ENCODE assay signal across 16 mouse cellular contexts in the genomic region with DNA sequence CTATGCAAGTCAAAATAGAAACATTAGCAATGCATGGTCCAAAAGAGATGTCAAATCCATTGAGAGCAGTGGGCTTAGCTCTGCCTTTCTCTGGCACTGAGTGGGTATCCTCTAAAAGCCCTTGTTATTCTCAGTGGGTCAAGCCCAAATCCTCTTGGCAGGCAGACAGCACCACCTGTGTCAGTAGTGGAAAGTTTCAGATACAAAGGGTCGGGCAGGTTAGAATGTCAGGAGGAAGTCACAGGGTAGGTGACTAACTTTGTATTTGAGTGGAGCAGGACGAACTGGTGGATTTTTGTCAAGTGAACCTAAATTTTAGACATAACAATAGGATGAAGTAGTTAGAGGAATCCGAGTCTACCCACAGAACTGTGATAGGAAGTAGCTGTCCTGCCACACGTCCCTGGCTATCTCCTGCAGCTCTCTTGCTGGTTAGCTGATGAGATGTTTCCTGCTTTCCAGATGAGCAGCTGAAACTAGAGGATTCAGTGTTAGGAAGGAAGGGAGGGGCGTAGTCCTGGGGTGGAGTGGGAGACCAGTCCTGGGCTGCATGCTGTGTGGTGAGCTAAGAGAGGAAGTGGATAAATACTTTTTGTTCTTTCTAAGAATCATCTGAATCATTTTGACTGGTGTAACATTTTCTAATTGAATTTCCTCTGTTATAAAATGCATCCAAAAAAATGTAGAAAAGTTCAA. TPM values are rescaled to one million over a fixed set of nuclear protein-coding genes. Genes with fewer than 3 reads are reported as not detected.
DNase-seq lines count a peak whose midpoint lies in the region; ATAC-seq and TF ChIP-seq lines count a peak whose summit lies in the region.
"Had no signal": no experiment of that assay in that cellular context is flagged by ENCODE, and none has a peak within 500 bp of the region (broad histone marks: within the 10 kb centered on the region; RNA-seq: fewer than 3 reads in every experiment).

No protein-coding gene starts in this region.

- TF ChIP-seq EP300 in liver, embryonic 14.5 days (IDR thresholded peaks at IDR 0.05; ENCODE audit: low read depth), result no peak

- H3K36me3 ChIP-seq in kidney, adult 2 months (ENCODE audit: control insufficient read depth, insufficient read depth, low read length), result no peaks in the 10 kb centered on the region
- H3K36me3 ChIP-seq in heart, embryonic 14.5 days (ENCODE audit: control insufficient read depth, insufficient read depth, low read length), result no peaks in the 10 kb centered on the region
- no peaks in the 10 kb centered on the region for H3K36me3 ChIP-seq in liver, embryonic 14.5 days (replicated peaks; ENCODE audit: control insufficient read depth, insufficient read depth, low read depth)
- H3K36me3 ChIP-seq: lung, embryonic 15.5 days had no signal

- 45% methylated on average over 5 of the region's 5 CpGs for WGBS in kidney, adult 2 months
- 26% methylated on average over 5 of the region's 5 CpGs for WGBS in heart, embryonic 14.5 days
- 11% methylated on average over 5 of the region's 5 CpGs for WGBS in liver, embryonic 14.5 days (ENCODE audit: insufficient replicate concordance)

- H3K9ac ChIP-seq in heart, embryonic 14.5 days (ENCODE audit: low read length), result no peak overlapping the region
- H3K9ac ChIP-seq in liver, embryonic 14.5 days (replicated peaks), result no peak overlapping the region
- H3K9ac ChIP-seq: hindbrain, embryonic 13.5 days; lung, embryonic 15.5 days had no signal

- no peaks in the 10 kb centered on the region for H3K4me1 ChIP-seq in kidney, adult 2 months (ENCODE audit: control insufficient read depth, insufficient read depth, low read length)
- H3K4me1 ChIP-seq in heart, embryonic 14.5 days (ENCODE audit: control insufficient read depth in 2 of 2, insufficient read depth in 2 of 2, low read length in 2 of 2), result peaks cover 0 to 11% of the 10 kb centered on the region in 2 experiments; a peak in 1 of 4 replicates
- 0 out of 4 replicates have a peak, but pooled peaks cover 0 to 3% of the 10 kb centered on the region in 2 experiments for H3K4me1 ChIP-seq in liver, embryonic 14.5 days (replicated peaks; ENCODE audit: control insufficient read depth in 2 of 2, insufficient read depth in 2 of 2, low read length in 1 of 2)
- H3K4me1 ChIP-seq: hindbrain, embryonic 13.5 days; lung, embryonic 15.5 days had no signal

- H3K27me3 ChIP-seq in kidney, adult 2 months (replicated peaks; ENCODE audit: control insufficient read depth, insufficient read depth, low read length), result no peaks in the 10 kb centered on the region
- H3K27me3 ChIP-seq in heart, embryonic 14.5 days (ENCODE audit: control insufficient read depth, insufficient read depth, low read length), result no peaks in the 10 kb centered on the region
- no peaks in the 10 kb centered on the region for H3K27me3 ChIP-seq in liver, embryonic 14.5 days (ENCODE audit: control insufficient read depth, insufficient read depth, low read length)
- H3K27me3 ChIP-seq: hindbrain, embryonic 13.5 days; lung, embryonic 15.5 days had no signal

- no peak for ATAC-seq in heart, embryonic 14.5 days (ENCODE audit: insufficient number of reproducible peaks, insufficient read depth, low FRiP score, low read depth)
- ATAC-seq in liver, embryonic 14.5 days (ENCODE audit: insufficient read depth), result 0 out of 2 replicates have a peak, but pooled peaks have one; percentile 23
- ATAC-seq in megakaryocyte-erythroid progenitor cell, adult 5-6 weeks (replicated peaks; ENCODE audit: low FRiP score, low TSS enrichment, poor library complexity, severe bottlenecking), result no peak

- H3K4me2 ChIP-seq in heart, embryonic 14.5 days (ENCODE audit: low read length), result no peak overlapping the region
- no peak overlapping the region for H3K4me2 ChIP-seq in liver, embryonic 14.5 days (ENCODE audit: low read depth)
- H3K4me2 ChIP-seq: hindbrain, embryonic 13.5 days; lung, embryonic 15.5 days had no signal

- no peak overlapping the region for H3K4me3 ChIP-seq in kidney, adult 2 months (ENCODE audit: insufficient read depth, low read depth, low read length)
- H3K4me3 ChIP-seq in heart, embryonic 14.5 days (ENCODE audit: control insufficient read depth in 1 of 2, insufficient read depth in 1 of 2, low read depth in 1 of 2, low read length in 2 of 2), result no peak overlapping the region
- H3K4me3 ChIP-seq in liver, embryonic 14.5 days (ENCODE audit: insufficient read depth in 1 of 2, low read depth in 2 of 2, low read length in 2 of 2), result no peak overlapping the region
- H3K4me3 ChIP-seq: hindbrain, embryonic 13.5 days; lung, embryonic 15.5 days had no signal

- TF ChIP-seq POLR2A in kidney, adult 2 months (IDR thresholded peaks at IDR 0.05; ENCODE audit: low read depth, low read length), result no peak

- no peaks in the 10 kb centered on the region for H3K9me3 ChIP-seq in heart, embryonic 14.5 days (ENCODE audit: control insufficient read depth, low read length)
- no peaks in the 10 kb centered on the region for H3K9me3 ChIP-seq in liver, embryonic 14.5 days (ENCODE audit: control insufficient read depth, low read length)
- H3K9me3 ChIP-seq: hindbrain, embryonic 13.5 days; lung, embryonic 15.5 days had no signal

- no peak for TF ChIP-seq CTCF in kidney, adult 2 months (conservative IDR thresholded peaks at IDR 0.05; ENCODE audit: insufficient read depth, insufficient read length, low read depth, low read length)
- no peak for TF ChIP-seq CTCF in liver, embryonic 14.5 days (IDR thresholded peaks at IDR 0.05; ENCODE audit: low read depth)

- H3K27ac ChIP-seq in kidney, adult 2 months (ENCODE audit: insufficient read depth, low read depth, low read length), result no peak overlapping the region
- peak overlapping the region; percentile 42 to 50; a peak in 3 of 4 replicates for H3K27ac ChIP-seq in heart, embryonic 14.5 days (replicated peaks in 1 of 2; ENCODE audit: control insufficient read depth in 1 of 2, insufficient read depth in 1 of 2, low read depth in 2 of 2, low read length in 2 of 2)
- H3K27ac ChIP-seq in liver, embryonic 14.5 days, result no peak overlapping the region
- H3K27ac ChIP-seq: hindbrain, embryonic 13.5 days; lung, embryonic 15.5 days had no signal

- peak; percentile 12 for DNase-seq in kidney, adult 2 months
- DNase-seq in kidney, adult 8-10 months, result no peak
- peak; percentile 88 for DNase-seq in Muller cell, postnatal 12 days (ENCODE audit: inconsistent ontology term)
- DNase-seq in liver, embryonic 14.5 days (ENCODE audit: low read depth in 3 of 3, low spot score in 3 of 3), result no peak
- DNase-seq in embryo, embryonic 11 days, result no peak
- no peak for DNase-seq in thymus, postnatal 0 days (ENCODE audit: low spot score)
- DNase-seq: adrenal gland, adult 2 months; right cerebral cortex, postnatal 14 days; thymus, postnatal 36 days had no signal

RNA-seq across cellular contexts. Expression of gene Fgf6, which starts 33.7 kb away (rescaled TPM):
- polyA plus RNA-seq in kidney, adult 2 months (2012; rRNA removed), result 0.02 TPM in 1 of 2 replicates, not detected in the other
- 0.11 and 0.14 TPM in 2 replicates for polyA plus RNA-seq in heart, embryonic 14.5 days (2014; fragmentation: Nextera tagmentation; extraction: Ambion mirVana)
- not detected in 2 replicates for polyA plus RNA-seq in liver, embryonic 14.5 days (2012; rRNA removed)
- polyA plus RNA-seq in liver, embryonic 14.5 days (2014; fragmentation: Nextera tagmentation; extraction: Ambion mirVana), result not detected in 2 replicates
- polyA plus RNA-seq in thymus, postnatal 0 days (2015; fragmentation: Nextera tagmentation; extraction: Ambion mirVana), result not detected in 2 replicates
- total RNA-seq in megakaryocyte-erythroid progenitor cell, adult 5-6 weeks (2014; fragmentation: Nextera tagmentation), result not detected in 2 replicates
- not detected in 2 replicates for total RNA-seq in megakaryocyte-erythroid progenitor cell, adult 5-6 weeks (2017)
- total RNA-seq: adrenal gland, adult 2 months; left cerebral cortex, postnatal 36 days; monocyte, adult 5-6 weeks had no signal
- polyA plus RNA-seq: adrenal gland, adult 2 months; large intestine, adult 2 months; lung, embryonic 15.5 days had no signal

RNA-seq across cellular contexts. Expression of gene D6Wsu163e, which starts 41.9 kb away (rescaled TPM):
- polyA plus RNA-seq in kidney, adult 2 months (2012; rRNA removed), result 5.9 and 8.7 TPM in 2 replicates
- 13.8 and 16.0 TPM in 2 replicates for polyA plus RNA-seq in heart, embryonic 14.5 days (2014; fragmentation: Nextera tagmentation; extraction: Ambion mirVana)
- 5.3 and 9.1 TPM in 2 replicates for polyA plus RNA-seq in liver, embryonic 14.5 days (2012; rRNA removed)
- 14.5 and 16.0 TPM in 2 replicates for polyA plus RNA-seq in liver, embryonic 14.5 days (2014; fragmentation: Nextera tagmentation; extraction: Ambion mirVana)
- polyA plus RNA-seq in thymus, postnatal 0 days (2015; fragmentation: Nextera tagmentation; extraction: Ambion mirVana), result 20.9 and 21.4 TPM in 2 replicates
- total RNA-seq in megakaryocyte-erythroid progenitor cell, adult 5-6 weeks (2014; fragmentation: Nextera tagmentation), result 16.7 and 36.8 TPM in 2 replicates
- 29.3 and 60.9 TPM in 2 replicates for total RNA-seq in megakaryocyte-erythroid progenitor cell, adult 5-6 weeks (2017)

RNA-seq across cellular contexts. Expression of gene Rad51ap1, which starts 42.3 kb away (rescaled TPM):
- polyA plus RNA-seq in kidney, adult 2 months (2012; rRNA removed), result 0.54 and 0.75 TPM in 2 replicates
- polyA plus RNA-seq in heart, embryonic 14.5 days (2014; fragmentation: Nextera tagmentation; extraction: Ambion mirVana), result 28.7 and 32.6 TPM in 2 replicates
- 28.6 and 37.7 TPM in 2 replicates for polyA plus RNA-seq in liver, embryonic 14.5 days (2012; rRNA removed)
- 48.7 and 59.7 TPM in 2 replicates for polyA plus RNA-seq in liver, embryonic 14.5 days (2014; fragmentation: Nextera tagmentation; extraction: Ambion mirVana)
- 65.6 and 69.6 TPM in 2 replicates for polyA plus RNA-seq in thymus, postnatal 0 days (2015; fragmentation: Nextera tagmentation; extraction: Ambion mirVana)
- total RNA-seq in megakaryocyte-erythroid progenitor cell, adult 5-6 weeks (2014; fragmentation: Nextera tagmentation), result 85.9 and 90.7 TPM in 2 replicates
- total RNA-seq in megakaryocyte-erythroid progenitor cell, adult 5-6 weeks (2017), result 174 and 247 TPM in 2 replicates

Comparison
In these comparisons a context has a peak if more than half of its experiments do, and no peak if none do; other contexts are left out.
1. DNase-seq: peak in kidney, adult 2 months (single experiment) and Muller cell, postnatal 12 days (single experiment); none in kidney, adult 8-10 months (0 of 2), liver, embryonic 14.5 days (0 of 3), embryo, embryonic 11 days (single experiment) and thymus, postnatal 0 days (single experiment).
2. H3K27ac ChIP-seq: peak in heart, embryonic 14.5 days (2 of 2); none in kidney, adult 2 months (single experiment) and liver, embryonic 14.5 days (single experiment).
3. RNA of gene Rad51ap1, which starts 42.3 kb away (polyA plus RNA-seq): 65.6 to 69.6 TPM in thymus, postnatal 0 days, 28.6 to 59.7 TPM in liver, embryonic 14.5 days and 28.7 to 32.6 TPM in heart, embryonic 14.5 days; 0.54 to 0.75 TPM in kidney, adult 2 months; every median in the first group is over 10 times any median in the second.